Mouse (Mus musculus) kidney, embryonic 16.5 days (tissue): ENCODE results near the gene Tyw3. TPM values are rescaled to one million over a fixed set of nuclear protein-coding genes. Genes with fewer than 3 reads are reported as not detected.

Experiments
- ATAC-seq: fragments of 200-750 bp; cut with Nextera tagmentation; 2 replicates; pipeline ENCODE4 v1.8.0; 2017; ENCODE audit warnings: moderate TSS enrichment; ENCODE audit not compliant: low FRiP score, low TSS enrichment
- H3K27ac ChIP-seq: fragments of 300-500 bp; sonication (generic); 2 replicates; pipeline ENCODE4 v1.5.1; 2014; ENCODE audit warnings: low read length
- H3K27me3 ChIP-seq: fragments of 300-500 bp; sonication (generic); 2 replicates; pipeline ENCODE4 v1.6.1; 2014; ENCODE audit warnings: low read length, control low read depth, mixed read lengths; ENCODE audit not compliant: insufficient read depth
- H3K36me3 ChIP-seq: fragments of 300-500 bp; sonication (generic); 2 replicates; pipeline ENCODE4 v1.6.1; 2014; ENCODE audit warnings: low read length, control low read depth, mixed read lengths; ENCODE audit not compliant: insufficient read depth
- H3K4me1 ChIP-seq: fragments of 300-500 bp; sonication (generic); 2 replicates; pipeline ENCODE4 v1.6.1; 2014; ENCODE audit warnings: low read length, control low read depth, mixed read lengths; ENCODE audit not compliant: insufficient read depth
- H3K4me2 ChIP-seq: fragments of 300-500 bp; sonication (generic); replicated peaks from 2 replicates; pipeline ENCODE4 v1.6.1; 2014; ENCODE audit warnings: low read depth, low read length
- H3K4me3 ChIP-seq: fragments of 300-500 bp; sonication (generic); 2 replicates; pipeline ENCODE4 v1.5.1; 2014; ENCODE audit warnings: mild to moderate bottlenecking, low read length
- H3K9ac ChIP-seq: fragments of 300-500 bp; sonication (generic); replicated peaks from 2 replicates; pipeline ENCODE4 v1.6.1; 2014; ENCODE audit warnings: low read length
- H3K9me3 ChIP-seq: fragments of 300-500 bp; sonication (generic); 2 replicates; pipeline ENCODE4 v1.6.1; 2016; ENCODE audit warnings: low read length, control low read depth
- WGBS: fragments of 180-500 bp; shearing (Covaris S2); extraction: QIAGEN DNeasy Blood & Tissue Kit; methylation state at CpG from one replicate; pipeline ENCODE4 v1.1.7; 2014; 5-methylcytosine and 5-hydroxymethylcytosine counted together
- polyA plus RNA-seq: library from polyadenylated mRNA; unstranded; fragments of >200 nt; fragmentation: Nextera tagmentation; extraction: Ambion mirVana; gene quantifications from 2 replicates; pipeline ENCODE4 v1.2.1, GENCODE M21; 2015

The Tyw3 gene
- polyA plus RNA-seq, 1 experiment from 2014 or later, result 21.7 TPM

DNA sequence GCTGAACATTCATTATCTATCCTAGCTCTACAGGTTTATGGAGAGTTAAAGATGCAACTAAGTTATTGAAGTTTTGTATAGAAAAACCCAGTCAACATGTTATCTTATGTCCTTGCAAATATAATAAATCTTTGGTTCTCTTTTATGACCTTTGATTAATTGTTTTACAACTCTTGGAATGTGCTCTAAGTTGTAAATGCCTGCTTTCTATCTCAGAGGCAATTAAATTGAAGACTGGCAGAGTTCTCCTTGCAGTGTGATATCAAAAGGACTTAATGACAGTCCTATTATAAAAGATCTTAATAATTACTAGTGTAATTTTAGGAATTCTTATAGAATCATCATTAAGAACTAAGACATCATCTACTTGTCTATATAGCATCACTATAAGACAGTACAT lies 5.2 kb upstream of the Tyw3 start:
- Histone ChIP-seq H3K27ac (no peak overlapping the region), H3K4me1 (peaks cover 3% of the 10 kb centered on the region; the same call in 1 of the 2 replicates), H3K4me2 (no peak overlapping the region), H3K9me3 (no peaks in the 10 kb centered on the region), H3K9ac (no peak overlapping the region), H3K36me3 (peaks cover 8% of the 10 kb centered on the region), H3K4me3 (no peak overlapping the region), H3K27me3 (no peaks in the 10 kb centered on the region)
- ATAC-seq, result no peak

DNA sequence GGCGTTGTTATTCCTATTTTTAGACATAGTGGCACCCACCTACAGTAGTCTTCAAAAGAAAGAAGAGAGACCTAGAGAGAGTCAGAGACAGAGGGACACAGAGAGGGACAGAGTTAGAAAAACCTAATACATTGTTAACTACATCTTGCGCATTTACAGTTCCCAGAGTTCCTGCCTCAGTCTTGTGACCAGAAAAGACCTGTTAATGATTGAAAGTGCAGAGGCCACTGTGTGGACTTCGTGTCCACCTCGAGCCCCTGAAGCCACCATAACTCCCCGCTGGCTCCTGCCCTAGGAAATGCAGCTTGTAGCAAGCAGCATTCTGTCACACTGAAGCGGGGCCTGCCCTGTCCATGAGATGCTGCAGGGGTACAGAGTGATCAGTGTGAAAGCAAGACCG lies 657 bp upstream of the Tyw3 start:
- H3K4me2 ChIP-seq, result peak overlapping the region; percentile 89
- WGBS, result 23% methylated on average over 7 of the region's 7 CpGs
- peak overlapping the region; percentile 95 for H3K9ac ChIP-seq
- peaks cover 8% of the 10 kb centered on the region; the same call in 1 of the 2 replicates for H3K36me3 ChIP-seq
- peak; percentile 50 for ATAC-seq
- no peaks in the 10 kb centered on the region for H3K27me3 ChIP-seq
- peaks cover 7% of the 10 kb centered on the region for H3K4me1 ChIP-seq
- no peaks in the 10 kb centered on the region for H3K9me3 ChIP-seq
- peak overlapping the region; percentile 96 for H3K4me3 ChIP-seq
- peak overlapping the region; percentile 98 for H3K27ac ChIP-seq

DNA sequence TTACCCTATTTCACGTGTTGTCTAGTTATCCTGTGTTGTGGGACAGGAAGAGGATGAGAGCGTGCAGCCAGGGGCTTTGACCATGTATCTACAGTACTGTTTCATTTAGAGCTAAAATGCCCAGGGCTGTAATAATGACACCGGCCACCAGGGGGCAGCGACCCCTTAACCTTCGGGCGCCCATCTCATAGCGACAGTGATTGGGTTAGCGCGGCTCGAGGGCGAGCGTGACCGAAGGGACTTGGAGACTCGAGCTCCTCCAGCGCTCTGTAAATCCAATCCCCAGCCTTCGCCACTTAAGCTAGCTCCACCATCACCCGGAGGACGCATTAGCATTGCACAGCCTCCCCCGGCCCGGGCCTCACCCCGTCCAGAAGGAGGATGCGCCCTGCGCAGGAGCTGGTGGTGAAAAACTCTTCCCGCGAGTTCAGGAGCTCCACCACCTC lies 393 bp downstream of the Tyw3 start, which contains the start of gene Cryz:
Gene Cryz (plus strand): TSS at position 224 of the 446 bp plus-strand sequence.
- Histone ChIP-seq H3K4me3 (peak within 1 kb of the TSS; percentile 96), H3K27me3 (no peaks in the 10 kb centered on the region), H3K27ac (peak within 1 kb of the TSS; percentile 98), H3K36me3 (peaks cover 15% of the 10 kb centered on the region), H3K9me3 (no peaks in the 10 kb centered on the region), H3K4me2 (peak within 1 kb of the TSS; percentile 89), H3K4me1 (peaks cover 7% of the 10 kb centered on the region), H3K9ac (peak within 1 kb of the TSS; percentile 95)
- ATAC-seq, result peak; percentile 87
- 0% methylated on average over 25 of the region's 25 CpGs for WGBS

DNA sequence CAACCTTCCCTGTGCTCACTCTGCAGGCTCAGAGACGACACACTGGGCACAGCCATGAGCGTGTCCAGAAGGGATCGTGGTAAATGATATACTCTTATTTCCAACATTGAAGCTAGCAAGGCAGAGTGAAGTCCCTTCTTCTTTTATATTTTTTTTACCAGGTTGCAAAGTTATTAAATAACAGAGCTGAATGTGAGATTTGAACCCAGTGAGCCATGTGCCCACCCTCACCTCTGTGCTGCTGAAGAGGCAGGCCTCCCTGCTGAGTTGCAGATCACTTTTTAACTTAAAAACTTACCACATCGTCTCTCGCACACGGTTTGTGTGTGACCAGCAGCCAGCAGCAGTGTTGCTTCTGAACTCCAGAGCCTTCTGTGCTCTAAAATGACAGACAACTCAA lies 2.7 kb downstream of the Tyw3 start:
- no peak for ATAC-seq
- H3K9ac ChIP-seq, result no peak overlapping the region
- 83% methylated on average over 6 of the region's 6 CpGs for WGBS

DNA sequence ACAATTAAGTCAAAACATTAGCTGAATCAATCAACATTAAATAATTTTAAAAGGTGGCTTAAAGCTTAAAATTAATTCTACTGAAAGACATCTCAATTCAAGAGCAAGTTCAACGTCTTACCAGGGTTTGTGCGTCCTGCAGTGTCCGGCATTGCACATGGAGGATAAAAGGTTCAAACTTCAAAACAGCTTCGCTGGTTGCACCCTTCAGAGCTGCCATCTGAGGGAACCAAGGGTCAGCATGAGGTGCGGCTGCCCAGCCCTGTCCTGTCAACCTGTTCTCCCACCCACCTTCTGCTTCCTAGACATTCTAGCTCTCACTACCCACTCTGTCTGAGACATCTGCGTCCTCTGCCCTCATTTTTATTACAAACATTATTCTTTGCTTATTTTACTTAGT lies 3.3 kb downstream of the Tyw3 start:
- peaks cover 36% of the 10 kb centered on the region for H3K36me3 ChIP-seq

More for the DNA sequence above, 2.7 kb downstream of the Tyw3 start:
- no peaks in the 10 kb centered on the region for H3K27me3 ChIP-seq
- H3K4me1 ChIP-seq, result peaks cover 7% of the 10 kb centered on the region
- H3K36me3 ChIP-seq, result peaks cover 36% of the 10 kb centered on the region
- H3K4me3 ChIP-seq, result no peak overlapping the region
- no peaks in the 10 kb centered on the region for H3K9me3 ChIP-seq
- H3K4me2 ChIP-seq, result no peak overlapping the region
- peak overlapping the region; percentile 30; the same call in 1 of the 2 replicates for H3K27ac ChIP-seq

DNA sequence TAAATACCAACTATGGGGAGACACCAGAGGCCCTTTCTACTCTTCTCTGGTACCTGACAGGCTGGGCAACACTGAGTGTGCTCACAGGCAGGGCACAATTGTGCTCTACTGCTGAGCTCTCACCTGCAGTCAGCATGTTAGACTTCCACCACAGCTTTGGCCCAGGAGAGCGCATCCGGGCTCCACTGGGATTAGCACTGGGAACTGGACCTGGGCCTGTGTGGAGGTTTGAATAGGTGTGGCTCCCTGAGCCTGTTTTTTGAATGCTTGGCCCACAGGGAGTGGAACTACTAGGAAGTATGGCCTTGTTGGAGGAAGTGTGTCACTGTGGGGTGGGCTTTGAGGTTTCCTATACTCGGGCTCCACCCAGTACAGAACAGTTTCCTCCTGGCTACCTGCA lies 5.3 kb downstream of the Tyw3 start:
- Histone ChIP-seq H3K36me3 (peaks cover 48% of the 10 kb centered on the region), H3K9ac (no peak overlapping the region), H3K4me2 (no peak overlapping the region), H3K9me3 (no peaks in the 10 kb centered on the region), H3K4me3 (no peak overlapping the region), H3K27ac (no peak overlapping the region), H3K4me1 (peaks cover 4% of the 10 kb centered on the region; the same call in 1 of the 2 replicates), H3K27me3 (no peaks in the 10 kb centered on the region)
- no peak for ATAC-seq
- 99% methylated on average over 3 of the region's 3 CpGs for WGBS

More for the DNA sequence above, 3.3 kb downstream of the Tyw3 start:
- ATAC-seq, result no peak
- H3K4me1 ChIP-seq, result peaks cover 7% of the 10 kb centered on the region
- H3K9me3 ChIP-seq, result no peaks in the 10 kb centered on the region
- H3K4me2 ChIP-seq, result no peak overlapping the region
- WGBS, result 91% methylated on average over 6 of the region's 6 CpGs
- no peaks in the 10 kb centered on the region for H3K27me3 ChIP-seq
- no peak overlapping the region for H3K4me3 ChIP-seq
- no peak overlapping the region for H3K9ac ChIP-seq
- peak overlapping the region; percentile 30; the same call in 1 of the 2 replicates for H3K27ac ChIP-seq

DNA sequence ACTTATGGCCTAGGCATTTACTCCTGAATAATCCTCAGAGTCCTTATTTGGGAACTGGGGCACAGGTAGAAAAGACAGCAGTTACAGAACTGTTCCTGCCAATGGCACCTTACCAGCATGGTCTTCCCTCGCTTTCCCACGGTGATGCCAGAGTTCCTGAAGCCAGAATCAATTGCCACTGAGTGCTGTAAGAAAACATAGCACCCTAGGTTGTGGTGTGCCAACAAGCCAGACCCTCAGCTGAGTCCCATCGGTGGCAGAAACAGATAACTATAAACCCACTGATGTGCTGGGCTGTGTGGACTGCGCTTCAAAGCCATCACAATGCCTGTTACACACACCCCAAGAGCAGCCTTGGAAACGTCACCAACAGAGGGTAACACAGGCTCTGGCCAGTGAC lies 5.9 kb downstream of the Tyw3 start:
- H3K36me3 ChIP-seq, result peaks cover 54% of the 10 kb centered on the region
- no peaks in the 10 kb centered on the region for H3K27me3 ChIP-seq
- no peak overlapping the region for H3K9ac ChIP-seq
- no peaks in the 10 kb centered on the region for H3K9me3 ChIP-seq
- H3K4me1 ChIP-seq, result no peaks in the 10 kb centered on the region; the same call in 1 of the 2 replicates
- no peak overlapping the region for H3K4me3 ChIP-seq
- no peak overlapping the region for H3K27ac ChIP-seq
- ATAC-seq, result no peak
- 91% methylated on average over 5 of the region's 5 CpGs for WGBS
- no peak overlapping the region for H3K4me2 ChIP-seq

DNA sequence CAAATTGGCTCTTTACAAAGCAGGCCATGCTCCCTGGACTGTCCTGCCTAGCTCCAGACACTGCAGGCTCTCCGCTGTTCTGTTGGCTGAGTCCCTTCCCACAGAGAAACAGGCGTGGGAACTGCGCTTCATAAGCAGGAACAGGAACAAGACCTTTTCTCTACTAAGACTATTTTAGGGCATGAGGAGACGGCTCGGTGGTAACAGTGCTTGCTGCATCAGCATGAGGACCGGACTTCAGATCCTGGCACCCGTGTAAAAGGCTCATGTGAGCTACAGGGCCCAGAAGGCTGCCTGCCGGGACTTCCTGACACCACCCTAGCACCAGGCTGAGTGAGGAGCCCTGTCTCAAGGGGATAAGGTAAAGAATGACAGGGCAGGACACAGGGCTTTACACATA lies 12.6 kb downstream of the Tyw3 start:
- Histone ChIP-seq H3K4me1 (no peaks in the 10 kb centered on the region), H3K9me3 (no peaks in the 10 kb centered on the region), H3K27me3 (no peaks in the 10 kb centered on the region), H3K9ac (no peak overlapping the region), H3K27ac (no peak overlapping the region), H3K4me2 (no peak overlapping the region), H3K4me3 (no peak overlapping the region), H3K36me3 (peaks cover 39% of the 10 kb centered on the region)
- ATAC-seq, result no peak
- 90% methylated on average over 8 of the region's 8 CpGs for WGBS

DNA sequence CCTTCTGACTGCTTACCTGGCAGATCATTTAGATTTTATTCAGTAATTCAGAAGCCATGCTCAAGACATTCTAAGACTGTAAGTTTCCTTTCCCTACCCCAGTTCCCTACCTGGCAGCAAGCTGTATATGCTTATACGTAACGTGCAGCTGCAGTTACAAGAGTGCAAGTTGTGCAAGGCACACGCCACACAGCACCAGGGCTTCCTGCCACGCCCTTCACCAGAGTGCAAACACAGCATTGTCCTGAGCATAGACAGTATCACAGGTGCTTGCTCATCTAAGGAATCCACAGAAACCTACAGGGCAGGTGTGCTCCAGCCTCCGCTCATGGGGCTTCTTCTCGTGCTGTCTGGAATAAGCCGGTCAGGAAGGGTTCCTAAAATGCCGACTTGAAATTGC lies 19.0 kb downstream of the Tyw3 start:
- Histone ChIP-seq H3K36me3 (peaks cover 18% of the 10 kb centered on the region), H3K27me3 (peaks cover 5% of the 10 kb centered on the region), H3K9ac (no peak overlapping the region), H3K9me3 (no peaks in the 10 kb centered on the region), H3K4me2 (no peak overlapping the region), H3K27ac (no peak overlapping the region), H3K4me3 (no peak overlapping the region), H3K4me1 (no peaks in the 10 kb centered on the region)
- WGBS, result 92% methylated on average over 7 of the region's 8 CpGs
- ATAC-seq, result no peak; the same call in 1 of the 2 replicates

DNA sequence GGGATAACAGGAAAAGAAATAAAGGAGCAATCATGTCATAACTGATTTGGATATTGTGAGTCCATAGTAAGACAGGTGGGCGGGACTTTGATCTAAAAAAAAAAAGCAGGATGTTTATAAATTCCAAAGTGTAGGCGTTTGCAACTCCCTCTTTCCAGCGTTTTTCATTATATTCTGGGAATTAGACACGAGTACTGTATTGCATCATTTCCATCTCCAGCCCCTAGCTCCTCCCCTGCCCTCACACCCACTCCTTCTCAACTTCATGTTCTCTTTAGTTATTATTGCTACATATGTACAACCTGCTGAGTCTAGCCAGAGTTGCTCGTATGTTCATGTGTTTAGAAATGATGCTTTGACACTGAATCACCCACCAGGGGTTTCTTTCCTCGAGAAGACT lies 23.2 kb downstream of the Tyw3 start:
- no peak overlapping the region for H3K4me2 ChIP-seq
- no peaks in the 10 kb centered on the region for H3K4me1 ChIP-seq
- peaks cover 1% of the 10 kb centered on the region; the same call in 1 of the 2 replicates for H3K36me3 ChIP-seq
- no peak for ATAC-seq
- no peak overlapping the region for H3K27ac ChIP-seq
- no peak overlapping the region for H3K9ac ChIP-seq
- no peaks in the 10 kb centered on the region for H3K9me3 ChIP-seq
- WGBS, result 62% methylated on average over 6 of the region's 6 CpGs
- H3K27me3 ChIP-seq, result peaks cover 26% of the 10 kb centered on the region
- no peak overlapping the region for H3K4me3 ChIP-seq
